Mouse (Mus musculus) cerebellum, adult 2 months (tissue): ENCODE measurements around the gene Gm10964.

Source experiments
- CTCF ChIP-seq: fragments of 200-500 bp; IDR thresholded peaks from 2 replicates; pipeline ENCODE4 v1.5.1; 2011; ENCODE audit warnings: low read depth, mild to moderate bottlenecking, control low read depth, low read length, moderate library complexity, borderline replicate concordance; ENCODE audit not compliant: insufficient read depth
- POLR2A ChIP-seq: fragments of 200-500 bp; IDR thresholded peaks from 2 replicates; pipeline ENCODE4 v1.6.1; 2011; ENCODE audit warnings: low read length, control low read depth, borderline replicate concordance; ENCODE audit not compliant: insufficient read depth

GRCm38 (mm10) chr3:103733176-103733575 lies 6.0 kb upstream of the Gm10964 start:
- TF ChIP-seq CTCF (no peak), POLR2A (no peak)
